Mouse (Mus musculus) gastrocnemius, postnatal 14 days (tissue): ENCODE measurements at regions not wholly inside any gene's neighbourhood (a gene's known extent, or its start where the extent isn't known, plus 50 kb on each side); places are given as distances from the start of the nearest gene placed in this dataset.

Experiments
- DNase-seq: peaks from one replicate; pipeline ENCODE4 v3.0.0; 2021; ENCODE audit warnings: mixed read lengths
- intact Hi-C: fragments of 180-260 bp; cut with DNase I; formaldehyde crosslinking; loops from one replicate; pipeline ENCODE4 v1.15.1; 2025; ENCODE audit warnings: low total_unique reads

- intact Hi-C loops: no loop called here
- DNase-seq: no peak
Measured at GRCm38 (mm10) chr8:74639276-74639675, 233.7 kb upstream of the Isx start.

DNA sequence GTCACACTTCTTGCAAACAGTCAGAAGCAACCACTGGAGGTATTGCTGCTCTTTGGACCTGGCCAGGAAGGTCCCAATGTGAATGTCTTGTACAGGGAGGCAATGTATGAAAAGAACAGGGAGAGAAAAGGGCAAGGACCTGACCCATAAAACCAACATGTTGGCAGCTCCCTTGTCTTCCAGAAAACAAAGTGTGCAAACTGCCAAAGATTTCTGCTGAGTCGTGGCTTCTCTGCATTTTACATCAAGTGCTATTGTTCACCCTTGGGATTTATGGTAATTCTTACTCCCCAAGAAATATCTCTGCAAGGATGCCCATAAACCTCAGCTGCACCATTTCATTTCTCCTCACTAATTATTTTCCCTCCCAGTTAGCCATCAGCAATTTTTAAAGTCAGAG, 232.3 kb upstream of the Isx start:
- no peak for DNase-seq
- intact Hi-C loops: no loop called here

DNA sequence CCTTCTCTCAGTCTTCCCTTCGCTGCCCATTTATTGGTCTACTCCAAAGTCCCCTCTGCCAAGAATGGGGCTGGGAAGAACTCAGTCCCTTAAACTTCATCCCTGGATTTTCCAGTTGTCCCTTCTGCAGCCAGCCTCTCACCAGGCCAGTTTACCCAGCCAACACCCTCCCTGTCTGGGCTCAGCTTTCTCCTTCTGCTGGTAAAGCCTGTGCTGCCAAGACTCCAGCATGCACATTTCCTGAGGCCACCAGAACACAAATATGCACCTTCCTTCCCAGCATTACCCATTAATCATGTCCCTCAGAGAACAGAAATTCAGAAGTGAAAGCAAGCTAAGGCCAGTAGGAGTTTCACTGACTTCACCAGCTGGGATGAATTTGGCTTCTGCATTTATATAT, 213.0 kb upstream of the Isx start:
- intact Hi-C loops: no loop called here

GRCm38 (mm10) chr8:74688342-74688741, 184.6 kb upstream of the Isx start:
- no peak for DNase-seq

More for the DNA sequence above, 213.0 kb upstream of the Isx start:
- peak; percentile 4 for DNase-seq

DNA sequence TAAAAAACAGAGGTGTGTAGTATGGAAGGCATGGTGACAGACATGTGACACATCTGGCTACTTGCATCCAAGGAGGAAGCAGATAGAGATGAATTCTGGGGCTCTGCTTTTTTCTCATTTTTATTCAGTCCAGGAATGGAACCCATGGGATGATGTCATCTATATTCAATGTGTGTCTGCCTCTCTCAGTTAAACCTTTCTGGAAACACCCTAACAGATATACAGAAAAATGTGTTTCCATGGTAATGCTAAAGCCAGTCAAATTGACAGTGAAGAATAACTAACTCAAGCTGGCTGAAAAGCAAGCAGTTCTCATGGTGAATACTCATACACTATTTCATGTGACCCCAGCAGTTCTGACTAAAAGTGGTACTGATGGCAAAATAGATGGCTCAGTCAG, 177.0 kb upstream of the Isx start:
- no peak for DNase-seq
- intact Hi-C loops: no loop called here

More at GRCm38 (mm10) chr8:74688342-74688741, 184.6 kb upstream of the Isx start:
- intact Hi-C loops: no loop called here

DNA sequence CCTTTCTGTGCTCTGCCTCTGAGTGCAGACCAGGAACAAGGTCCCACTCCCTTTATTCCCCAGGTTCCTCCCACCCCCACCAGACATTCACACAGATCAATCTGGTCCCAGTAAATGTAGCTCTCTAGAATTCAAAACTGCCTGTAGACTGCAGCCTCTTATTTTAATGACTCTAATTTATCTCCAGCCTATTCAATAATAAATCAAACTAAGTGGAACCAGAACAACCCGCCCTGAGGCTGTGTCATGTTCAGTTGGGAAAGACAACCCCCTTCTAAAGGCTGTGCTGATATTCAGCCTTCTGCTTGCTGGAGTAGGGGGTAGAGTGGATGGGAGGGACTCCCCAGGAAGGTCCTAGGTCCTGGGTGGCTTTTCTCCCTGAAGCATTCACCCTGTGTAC, 175.7 kb upstream of the Isx start:
- DNase-seq: no peak
- intact Hi-C loops: no loop called here

GRCm38 (mm10) chr8:74712617-74713016, 160.4 kb upstream of the Isx start:
- intact Hi-C loops: no loop called here
- no peak for DNase-seq

DNA sequence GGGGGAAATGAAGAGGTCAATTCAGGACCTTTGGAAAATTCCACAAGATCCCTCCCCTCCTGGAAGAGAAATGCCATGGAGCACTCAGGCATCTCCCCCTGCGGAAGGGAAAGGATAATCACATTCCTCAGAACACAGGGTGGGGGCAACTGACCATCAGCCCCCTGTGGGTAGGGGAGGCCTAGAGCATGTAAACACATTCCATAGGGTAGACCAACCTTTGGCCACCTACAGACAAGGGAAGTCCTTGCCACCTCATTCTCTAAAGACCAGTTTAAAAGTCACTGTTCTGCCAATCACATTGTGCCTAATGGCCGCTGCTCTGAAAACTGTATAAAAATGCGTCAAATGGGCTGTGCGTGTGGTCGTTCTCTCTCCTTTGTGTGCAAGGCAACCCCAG, 156.9 kb upstream of the Isx start:
- intact Hi-C loops: no loop called here
- no peak for DNase-seq

- intact Hi-C loops: no loop called here
Measured at GRCm38 (mm10) chr8:74764728-74765127, 108.2 kb upstream of the Isx start.

DNA sequence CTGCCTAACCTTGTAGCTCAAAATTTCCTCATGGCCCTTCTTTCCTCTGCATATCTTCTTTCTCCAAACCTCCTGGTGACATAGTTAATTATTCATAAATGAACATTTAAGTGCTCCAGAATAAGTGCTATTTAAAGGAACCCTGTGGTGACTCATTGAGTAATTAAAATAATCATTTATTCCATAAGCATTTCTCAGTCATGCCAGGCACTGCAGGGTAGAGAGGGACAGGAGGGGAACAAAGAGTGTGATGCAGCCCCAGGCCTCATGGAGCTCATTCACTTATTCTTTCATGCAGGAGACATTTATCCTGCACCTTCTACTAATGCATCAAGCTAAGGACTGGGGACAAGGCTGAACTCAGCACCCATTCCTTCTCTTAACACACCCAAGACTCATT, 97.4 kb upstream of the Isx start:
- DNase-seq: no peak
- intact Hi-C loops: no loop called here

More at GRCm38 (mm10) chr8:74764728-74765127, 108.2 kb upstream of the Isx start:
- no peak for DNase-seq

DNA sequence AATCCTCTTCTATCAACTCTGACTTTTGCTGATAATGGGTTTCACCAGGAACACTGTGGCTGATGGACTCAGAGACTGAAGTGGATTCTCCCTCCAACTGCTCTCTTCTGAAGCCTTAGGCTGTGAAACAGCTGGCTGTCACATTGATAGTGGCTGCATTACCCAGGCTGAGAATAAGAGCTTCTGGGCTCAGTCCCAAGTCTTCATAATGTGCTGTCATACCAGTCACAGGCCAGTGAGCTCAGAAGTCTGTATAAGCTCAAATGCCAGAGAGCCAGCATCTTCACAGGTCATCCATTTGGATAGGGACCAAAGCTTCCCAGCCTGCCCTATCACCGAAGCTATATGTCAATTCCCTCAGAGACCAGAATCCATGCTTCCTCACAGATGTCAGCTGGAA, 91.9 kb upstream of the Isx start:
- intact Hi-C loops: no loop called here
- no peak for DNase-seq

- intact Hi-C loops: no loop called here
- DNase-seq: no peak
Measured at GRCm38 (mm10) chr8:74808685-74809084, 64.3 kb upstream of the Isx start.

GRCm38 (mm10) chr8:74810054-74810453, 62.9 kb upstream of the Isx start:
- DNase-seq: no peak
- intact Hi-C loops: no loop called here

GRCm38 (mm10) chr8:74818434-74818833, 54.5 kb upstream of the Isx start:
- intact Hi-C loops: no loop called here
- DNase-seq: no peak

DNA sequence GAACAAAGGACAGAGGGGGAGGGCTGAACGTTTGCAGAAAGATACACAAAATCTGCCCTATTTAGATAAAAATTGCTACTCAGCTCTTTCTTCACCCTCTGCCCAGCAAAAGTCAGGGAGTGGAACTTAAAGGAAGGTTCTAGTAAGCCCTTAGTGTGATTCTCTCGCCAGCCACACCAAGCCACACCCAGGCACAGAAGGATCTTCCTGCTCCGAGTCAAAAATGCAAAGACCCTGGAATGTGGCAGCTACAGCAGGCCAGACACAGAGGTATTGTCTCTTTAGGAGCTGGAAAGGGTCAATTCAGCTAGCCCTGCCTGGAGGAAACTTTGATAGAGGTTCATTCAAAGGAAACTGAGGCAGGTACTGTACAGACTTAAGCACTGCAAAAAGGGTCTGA, 52.3 kb upstream of the Isx start:
- intact Hi-C loops: no loop called here

DNA sequence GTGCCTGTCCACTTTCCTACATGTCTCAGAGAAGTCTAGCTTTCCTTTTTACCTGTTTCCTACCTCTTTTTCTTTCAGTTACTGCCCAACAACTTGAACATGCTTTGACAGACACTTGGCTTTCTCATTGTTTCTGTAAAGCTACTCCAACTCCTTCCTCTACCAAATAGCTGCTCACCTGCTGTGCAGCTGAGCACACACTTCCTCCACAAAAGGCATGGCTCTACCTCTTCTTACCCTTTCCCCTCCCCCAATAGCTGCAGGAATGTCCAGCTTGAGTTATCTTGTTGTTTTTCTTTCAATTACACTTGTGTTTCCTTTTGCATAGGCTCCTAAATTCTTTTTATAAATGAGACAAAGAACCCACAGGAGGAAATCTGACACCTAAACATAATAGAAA, 50.7 kb upstream of the Isx start:
- intact Hi-C loops: no loop called here
- no peak for DNase-seq

More for the DNA sequence above, 52.3 kb upstream of the Isx start:
- no peak for DNase-seq
